Mouse (Mus musculus) lung, adult 10 weeks (tissue): ENCODE results near the gene Gm9117. TPM values are rescaled to one million over a fixed set of nuclear protein-coding genes. Genes with fewer than 3 reads are reported as not detected.

Experiments
- polyA plus RNA-seq: library from polyadenylated mRNA; stranded (reverse); fragments of 350-450 nt; fragmentation: Illumina TruSeq; extraction: RNeasy Lipid Tissue Mini Kit (QIAGEN cat#74804); gene quantifications from one replicate; pipeline ENCODE4 v1.2.3, GENCODE M21; 2014; ENCODE audit warnings: low read depth, low replicate concordance; ENCODE audit not compliant: insufficient read depth

Gene Gm9117
- not detected for polyA plus RNA-seq

GRCm38 (mm10) chr3:93943443-93943842 lies at the start of gene Gm9117:
TSS of gene Gm9117 (minus strand) at chr3:93943543.

GRCm38 (mm10) chr3:93961214-93961613 lies 17.9 kb upstream of the Gm9117 start, which contains the start of gene Tdpoz5:
TSS of gene Tdpoz5 (minus strand) at chr3:93961314.

Other genes with a start within 250 kb of the Gm9117 start
- gene Gm5773, start 170.5 kb downstream of the Gm9117 start, polyA plus RNA-seq, result not detected
- gene Tdpoz4, start 147.1 kb downstream of the Gm9117 start, polyA plus RNA-seq, result not detected
- not detected for gene Tdpoz3, start 117.5 kb downstream of the Gm9117 start, polyA plus RNA-seq
- gene Tdpoz5, start 17.8 kb upstream of the Gm9117 start, polyA plus RNA-seq, result not detected
- not detected for gene Gm9125, start 111.3 kb upstream of the Gm9117 start, polyA plus RNA-seq
- not detected for gene Gm10697, start 129.1 kb upstream of the Gm9117 start, polyA plus RNA-seq
- gene Gm10696, start 234.7 kb upstream of the Gm9117 start, polyA plus RNA-seq, result not detected